Mouse (Mus musculus): Measurements from ENCODE around the gene Olfr978.
"Not testable (repeated sequence)": the region's sequence is repeated elsewhere in the genome, so short reads cannot be mapped to it uniquely, and the experiment has no call there.

Gene Olfr978

DNA sequence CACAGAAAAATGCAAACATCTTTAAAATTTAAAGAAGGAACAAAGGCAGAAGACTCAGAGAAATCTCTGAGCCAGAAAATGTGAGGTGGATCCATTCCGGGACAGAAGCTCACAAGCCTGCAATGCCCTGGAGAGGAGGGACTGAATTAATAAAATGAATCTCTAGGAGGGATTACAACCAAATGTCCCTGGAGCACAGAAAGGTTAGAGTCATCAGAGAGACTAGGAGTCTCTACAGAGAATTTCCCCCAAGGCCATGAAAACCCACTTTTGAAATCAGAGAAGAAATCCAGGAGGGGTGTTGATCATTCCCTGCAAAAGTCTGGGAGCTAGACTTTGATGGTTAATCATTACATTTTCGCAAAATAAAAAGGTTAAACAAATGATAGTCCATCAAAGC, at the start of gene Olfr978:
Gene Olfr978, plus strand, starts transcription at position 301 of the 400 bp plus-strand sequence.
- in situ Hi-C loops (cut with MseI, MboI) = no loop called here

DNA sequence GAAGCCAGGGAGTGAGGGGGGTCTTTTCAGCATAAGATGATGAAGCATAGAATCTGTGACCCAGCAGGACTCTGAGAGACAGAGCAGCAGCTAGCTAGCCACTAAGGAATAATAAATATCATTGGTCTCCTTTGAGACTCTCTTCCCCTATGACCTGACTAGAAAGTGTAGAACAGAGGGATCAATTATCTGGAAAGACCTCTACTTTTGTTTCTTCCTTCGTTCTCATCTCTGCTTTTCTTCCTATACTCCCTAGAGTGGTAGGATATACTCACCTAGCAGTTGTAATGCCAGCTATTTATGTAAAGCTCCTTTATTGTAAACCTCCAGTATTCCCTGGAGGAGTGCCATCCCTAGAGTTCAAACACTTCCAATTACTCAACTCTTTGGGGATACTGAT, 40.0 kb upstream of the Olfr978 start, which contains the start of gene Olfr975:
Gene Olfr975, minus strand, starts transcription at position 101 of the 400 bp plus-strand sequence.
- in situ Hi-C loops (cut with MseI, MboI) = no loop called here

DNA sequence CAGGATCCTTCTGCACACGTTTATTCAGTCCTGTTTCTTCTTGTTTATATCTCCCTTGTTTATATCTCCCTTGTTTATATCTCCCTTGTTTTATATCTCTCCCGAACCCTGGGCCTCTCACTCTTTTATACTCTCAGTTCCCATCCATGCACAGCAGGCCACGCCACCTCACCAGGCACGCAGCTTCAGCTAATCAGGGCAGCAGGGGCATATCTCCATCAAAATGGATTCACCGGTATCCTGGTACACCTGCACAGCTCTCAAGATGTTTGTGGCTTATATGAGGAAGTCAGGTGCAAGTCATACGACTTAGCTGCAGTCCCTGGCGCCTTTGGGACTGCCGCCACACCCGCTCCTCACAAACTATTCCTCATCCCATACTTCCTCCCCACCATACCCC, 30.9 kb upstream of the Olfr978 start, which contains the start of gene Olfr976:
Gene Olfr976, minus strand, starts transcription at position 101 of the 400 bp plus-strand sequence.
- in situ Hi-C loops (cut with MseI, MboI) = not testable (repeated sequence)

DNA sequence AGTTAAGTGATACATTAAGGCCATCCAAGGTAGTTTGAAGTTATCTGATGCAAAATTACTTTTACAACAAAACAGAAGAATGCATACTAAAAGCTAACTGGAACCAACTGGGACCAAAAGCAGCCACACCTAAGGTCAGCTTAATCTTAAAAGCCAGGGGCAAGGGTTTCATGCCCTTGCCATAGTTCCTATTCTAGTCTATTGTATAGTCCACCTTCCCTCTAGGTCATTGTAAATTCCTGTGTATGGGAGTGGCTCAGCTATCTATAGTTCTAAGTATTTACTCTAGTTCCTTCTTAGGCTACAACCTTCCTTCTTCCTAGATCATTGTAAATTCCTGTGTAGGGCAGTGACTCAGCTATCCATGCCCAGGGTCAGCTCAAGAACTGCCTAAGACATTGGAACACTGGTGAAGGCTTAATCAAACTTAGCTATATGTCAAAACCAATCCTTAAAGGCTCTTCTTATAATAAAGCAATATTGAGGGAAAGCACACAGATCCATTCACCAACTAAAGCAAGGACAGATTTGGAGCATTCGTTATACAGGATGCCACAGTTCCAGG, 15.2 kb upstream of the Olfr978 start:
- in situ Hi-C loops (cut with MseI, MboI) = not testable (repeated sequence)

DNA sequence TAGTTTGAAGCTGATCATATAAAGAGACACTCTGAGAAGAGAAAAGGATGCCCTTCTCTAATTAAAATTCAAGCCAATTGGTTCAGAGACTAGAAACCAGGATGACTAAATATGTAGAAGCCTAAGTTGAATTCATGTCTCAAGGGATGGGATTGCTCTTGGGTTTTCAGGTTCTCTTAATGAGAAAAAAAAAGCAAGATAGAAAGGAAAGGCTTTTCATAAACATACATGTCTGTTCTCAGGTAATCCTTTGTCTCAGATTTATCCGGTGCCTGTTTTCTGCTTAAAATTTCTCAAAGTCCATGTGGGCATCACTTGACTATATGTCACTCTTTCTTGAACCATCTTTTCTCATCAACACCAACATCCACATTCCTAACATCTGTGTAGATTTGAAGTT, 11.5 kb downstream of the Olfr978 start, which contains the start of gene Olfr979:
Gene Olfr979, minus strand, starts transcription at position 101 of the 400 bp plus-strand sequence.
- in situ Hi-C loops (cut with MseI, MboI) = no loop called here

DNA sequence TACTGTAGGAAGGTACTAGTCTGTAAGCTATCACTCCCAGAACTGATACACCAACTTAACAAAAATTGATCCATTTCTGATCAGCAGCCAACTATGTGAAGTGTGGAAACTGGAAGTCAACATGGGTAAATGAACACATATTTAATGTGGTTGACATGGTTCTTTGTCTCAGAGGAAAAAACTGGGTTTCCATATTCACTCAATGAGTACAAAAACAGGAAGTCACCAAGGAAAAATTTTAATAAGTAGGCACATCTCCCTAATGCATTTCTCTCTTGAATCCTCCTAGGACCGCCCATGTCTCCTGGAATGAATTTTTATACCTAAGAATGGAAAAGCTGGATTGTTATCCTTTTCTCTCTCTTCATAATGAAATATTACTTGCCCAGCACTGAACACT, 17.6 kb downstream of the Olfr978 start, which contains the start of gene Olfr980:
Gene Olfr980, minus strand, starts transcription at position 101 of the 400 bp plus-strand sequence.
- in situ Hi-C loops (cut with MseI, MboI) = no loop called here

DNA sequence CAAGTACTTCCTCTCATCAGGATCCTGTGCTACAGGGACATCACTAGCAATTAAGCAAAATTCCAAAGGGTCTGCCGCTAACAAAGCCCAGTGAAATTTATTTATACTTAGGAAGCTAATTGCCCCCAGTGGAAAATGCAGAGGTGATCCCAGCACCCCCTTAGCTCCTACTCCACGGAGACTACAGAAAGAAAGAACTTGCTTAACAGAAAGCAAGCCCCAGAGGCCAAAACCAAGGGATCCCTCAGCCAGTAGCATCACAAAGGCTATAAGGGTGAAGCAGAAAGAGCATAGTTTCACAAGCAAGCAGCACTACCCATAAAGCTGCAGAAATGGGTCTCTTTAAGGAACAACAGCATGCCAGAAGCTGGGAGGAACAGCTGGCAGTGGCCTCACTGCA, 29.3 kb downstream of the Olfr978 start, which contains the start of gene Olfr981:
Gene Olfr981, plus strand, starts transcription at position 301 of the 400 bp plus-strand sequence.
- in situ Hi-C loops (cut with MseI, MboI) = no loop called here
